Mouse (Mus musculus) forebrain, embryonic 13.5 days (tissue): ENCODE measurements around the gene Insyn1. TPM values are rescaled to one million over a fixed set of nuclear protein-coding genes. Genes with fewer than 3 reads are reported as not detected.

ENCODE experiments used
- ATAC-seq: fragments of 200-750 bp; cut with Nextera tagmentation; 2 replicates; pipeline ENCODE4 v1.8.0; 2017
- H3K27ac ChIP-seq: fragments of 300-500 bp; sonication (generic); 2 replicates; pipeline ENCODE4 v1.5.1; 2015; ENCODE audit warnings: inconsistent platforms, mild to moderate bottlenecking, moderate library complexity
- H3K27me3 ChIP-seq: fragments of 300-500 bp; sonication (generic); 2 replicates; pipeline ENCODE4 v1.6.1; 2015; ENCODE audit warnings: mild to moderate bottlenecking, inconsistent platforms
- H3K36me3 ChIP-seq: fragments of 300-500 bp; sonication (generic); 2 replicates; pipeline ENCODE4 v1.6.1; 2015; ENCODE audit warnings: mild to moderate bottlenecking, inconsistent platforms; ENCODE audit not compliant: poor library complexity, severe bottlenecking
- H3K4me1 ChIP-seq: fragments of 300-500 bp; sonication (generic); 2 replicates; pipeline ENCODE4 v1.6.1; 2015; ENCODE audit warnings: inconsistent platforms
- H3K4me2 ChIP-seq: fragments of 300-500 bp; sonication (generic); 2 replicates; pipeline ENCODE4 v1.6.1; 2015; ENCODE audit warnings: inconsistent platforms, mild to moderate bottlenecking, moderate library complexity
- H3K4me3 ChIP-seq: fragments of 300-500 bp; sonication (generic); 2 replicates; pipeline ENCODE4 v1.5.1; 2015; ENCODE audit warnings: mild to moderate bottlenecking, inconsistent platforms
- H3K9ac ChIP-seq: fragments of 300-500 bp; sonication (generic); 2 replicates; pipeline ENCODE4 v1.6.1; 2015; ENCODE audit warnings: mild to moderate bottlenecking, inconsistent platforms
- H3K9me3 ChIP-seq: fragments of 300-500 bp; sonication (generic); replicated peaks from 2 replicates; pipeline ENCODE4 v1.6.1; 2016; ENCODE audit warnings: inconsistent platforms
- WGBS: fragments of 180-500 bp; shearing (Covaris S2); methylation state at CpG from one replicate; pipeline ENCODE4 v1.1.7; 2015; 5-methylcytosine and 5-hydroxymethylcytosine counted together
- polyA plus RNA-seq: library from polyadenylated mRNA; unstranded; fragments of >200 nt; fragmentation: Nextera tagmentation; extraction: Ambion mirVana; gene quantifications from 2 replicates; pipeline ENCODE4 v1.2.1, GENCODE M21; 2015

Insyn1 gene
- polyA plus RNA-seq, 1 experiment from 2014 or later = 2.8 TPM

DNA sequence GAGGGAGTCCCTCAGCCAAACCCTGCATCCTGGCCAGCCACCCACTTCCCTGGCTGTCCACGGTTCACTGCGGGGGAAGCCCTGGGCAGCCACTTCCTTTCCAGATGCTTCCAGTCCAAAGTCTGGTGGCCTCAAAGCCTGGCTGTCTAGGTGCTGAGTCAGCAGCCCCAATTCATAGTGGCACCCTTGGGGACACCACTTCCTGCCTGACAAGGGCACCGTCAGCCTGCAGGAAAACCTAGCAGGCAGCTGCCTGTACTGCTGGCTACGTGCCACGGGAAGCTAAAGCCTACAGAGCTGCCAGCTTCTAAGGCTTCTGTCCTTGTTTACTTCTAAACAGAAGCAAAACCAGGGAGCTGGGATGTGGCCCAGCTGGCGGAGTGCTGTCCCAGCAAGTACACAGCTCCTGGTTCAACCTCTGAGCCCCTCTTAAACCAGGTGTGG, 53.5 kb downstream of the Insyn1 start:
- ATAC-seq = peak; percentile 25; the same call in 1 of the 2 replicates
- H3K27me3 ChIP-seq = no peaks in the 10 kb centered on the region
- peaks cover 27% of the 10 kb centered on the region for H3K4me1 ChIP-seq
- H3K9ac ChIP-seq = 0 out of 2 replicates have a peak overlapping the region, but pooled peaks have one; percentile 7
- H3K36me3 ChIP-seq = peaks cover 25% of the 10 kb centered on the region
- no peak overlapping the region for H3K4me2 ChIP-seq
- WGBS = 70% methylated on average over 6 of the region's 6 CpGs
- no peaks in the 10 kb centered on the region; the same call in 1 of the 2 replicates for H3K9me3 ChIP-seq
- H3K4me3 ChIP-seq = no peak overlapping the region
- H3K27ac ChIP-seq = peak overlapping the region; percentile 74

DNA sequence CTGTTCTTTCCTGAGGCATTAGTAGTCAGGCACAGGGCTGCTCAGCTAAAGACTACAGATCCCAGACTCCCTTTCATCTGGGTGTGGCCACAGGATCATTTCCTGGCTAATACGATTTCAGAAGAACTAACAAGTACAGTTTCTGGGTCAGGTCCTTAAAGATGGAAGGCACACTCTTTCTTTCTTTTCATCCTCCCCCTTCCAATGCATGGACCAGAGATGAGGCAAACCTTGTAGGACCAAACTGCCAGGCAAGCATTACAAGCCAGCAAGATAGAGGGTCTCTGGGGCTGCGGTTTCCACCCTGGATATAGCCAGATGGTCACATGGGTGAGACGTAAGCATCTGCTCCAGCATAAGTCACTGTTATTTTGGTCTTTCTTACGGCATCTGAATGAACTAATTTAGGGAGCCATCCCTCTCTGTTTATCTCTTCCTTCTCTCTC, 56.5 kb downstream of the Insyn1 start:
- no peak overlapping the region for H3K4me3 ChIP-seq
- no peaks in the 10 kb centered on the region for H3K27me3 ChIP-seq
- H3K4me1 ChIP-seq = peaks cover 40% of the 10 kb centered on the region
- H3K9ac ChIP-seq = no peak overlapping the region
- 0 out of 2 replicates have a peak, but pooled peaks cover 6% of the 10 kb centered on the region for H3K36me3 ChIP-seq
- H3K9me3 ChIP-seq = no peaks in the 10 kb centered on the region
- ATAC-seq = no peak
- WGBS = 71% methylated on average over 4 of the region's 4 CpGs
- no peak overlapping the region for H3K27ac ChIP-seq
- peak overlapping the region; percentile 15; the same call in 1 of the 2 replicates for H3K4me2 ChIP-seq

DNA sequence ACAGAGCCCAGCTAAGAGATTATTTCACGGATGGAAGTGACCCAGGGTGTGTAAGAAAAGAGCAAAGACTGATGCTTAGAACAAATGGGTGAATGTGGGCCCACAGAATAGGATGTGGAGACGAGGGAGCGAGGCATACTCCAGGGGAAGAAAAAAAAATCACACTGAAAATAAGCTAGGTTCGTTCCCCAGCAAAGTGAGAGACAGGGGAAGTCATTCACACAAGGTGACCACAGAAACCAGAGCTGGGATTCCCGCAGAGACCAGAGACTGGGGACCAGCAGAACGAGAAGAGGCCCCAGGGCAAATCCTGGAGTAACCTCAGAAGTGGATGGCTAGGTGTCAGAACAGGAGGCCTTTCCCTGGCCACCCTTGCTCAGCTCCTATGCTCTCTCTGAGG, 57.0 kb downstream of the Insyn1 start:
- Histone ChIP-seq H3K27me3 (no peaks in the 10 kb centered on the region), H3K27ac (no peak overlapping the region)
- 68% methylated on average over 6 of the region's 6 CpGs for WGBS

DNA sequence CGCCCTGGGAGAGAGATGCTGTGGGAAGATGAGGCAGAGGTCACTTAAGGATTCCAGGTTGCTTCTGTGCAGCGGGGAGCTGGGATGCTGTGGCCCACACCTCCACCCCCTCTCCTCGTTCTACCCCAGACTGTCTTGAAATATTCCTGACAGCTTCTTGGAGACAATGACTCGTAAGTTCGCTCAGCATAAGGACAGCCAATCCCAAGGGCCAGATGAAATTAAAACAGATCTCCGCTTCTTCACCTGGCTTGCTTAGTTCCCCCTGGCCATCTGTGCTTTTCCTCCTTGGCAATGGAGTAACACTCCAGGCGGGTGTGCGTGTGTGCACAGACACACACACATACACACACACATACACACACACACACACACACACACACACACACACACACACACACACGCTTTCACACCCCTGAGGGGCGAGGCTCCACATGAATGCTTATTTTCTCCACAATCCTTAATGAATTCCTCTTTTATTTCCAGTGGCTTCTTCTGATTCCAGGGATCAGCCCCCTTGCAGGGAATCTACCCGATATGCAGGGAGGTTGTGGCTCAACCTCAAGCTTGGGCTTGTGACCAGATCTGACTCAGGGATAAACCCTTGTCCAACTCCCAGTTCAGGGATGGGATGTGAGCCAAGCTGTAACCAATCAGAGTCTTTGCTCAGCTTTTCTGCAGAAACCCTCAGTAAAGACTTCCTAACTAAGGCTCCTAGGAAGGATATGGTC, 58.4 kb downstream of the Insyn1 start:
- Histone ChIP-seq H3K36me3 (no peaks in the 10 kb centered on the region), H3K4me3 (no peak overlapping the region), H3K4me2 (no peak overlapping the region), H3K9me3 (no peaks in the 10 kb centered on the region), H3K27ac (peak overlapping the region; percentile 59), H3K27me3 (no peaks in the 10 kb centered on the region), H3K4me1 (peaks cover 42% of the 10 kb centered on the region), H3K9ac (no peak overlapping the region)
- peak; percentile 16; the same call in 1 of the 2 replicates for ATAC-seq
- WGBS = 73% methylated on average over 11 of the region's 11 CpGs

More for the DNA sequence above, 57.0 kb downstream of the Insyn1 start:
- no peak for ATAC-seq
- Histone ChIP-seq H3K4me3 (no peak overlapping the region), H3K36me3 (0 out of 2 replicates have a peak, but pooled peaks cover 2% of the 10 kb centered on the region), H3K9ac (no peak overlapping the region), H3K9me3 (no peaks in the 10 kb centered on the region), H3K4me2 (no peak overlapping the region; the same call in 1 of the 2 replicates), H3K4me1 (peaks cover 40% of the 10 kb centered on the region)

DNA sequence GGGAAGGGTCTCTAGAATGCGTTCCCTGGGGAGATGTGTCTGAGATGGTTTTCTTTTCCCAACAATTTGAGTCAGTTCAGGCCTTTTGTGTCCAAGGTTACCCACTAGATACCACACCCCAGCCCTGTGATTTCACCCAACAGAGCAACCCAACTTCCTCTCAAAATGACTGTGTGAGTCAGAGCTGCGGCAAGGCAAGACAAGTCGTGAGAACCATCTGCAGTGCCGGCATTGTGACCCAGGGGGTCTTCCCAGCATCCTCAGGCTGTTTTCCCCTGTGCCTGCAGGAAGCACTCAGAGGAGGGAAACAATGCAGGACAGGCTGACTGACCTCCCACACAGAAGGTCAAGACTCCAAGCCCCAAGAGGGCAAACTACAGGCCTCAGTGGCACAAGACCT, 60.5 kb downstream of the Insyn1 start:
- Histone ChIP-seq H3K4me1 (peaks cover 45% of the 10 kb centered on the region), H3K4me3 (no peak overlapping the region), H3K36me3 (no peaks in the 10 kb centered on the region), H3K9me3 (no peaks in the 10 kb centered on the region), H3K9ac (no peak overlapping the region), H3K4me2 (no peak overlapping the region), H3K27me3 (no peaks in the 10 kb centered on the region), H3K27ac (no peak overlapping the region)
- WGBS = 61% methylated on average over 4 of the region's 4 CpGs
- ATAC-seq = no peak

Other genes with a start within 250 kb of the Insyn1 start
- gene Pml, start 238.8 kb upstream of the Insyn1 start, polyA plus RNA-seq = 7.1 and 8.3 TPM in 2 replicates
- 71.6 and 77.9 TPM in 2 replicates for gene Stoml1, start 235.4 kb upstream of the Insyn1 start, polyA plus RNA-seq
- 5.0 and 5.8 TPM in 2 replicates for gene Loxl1, start 175.4 kb upstream of the Insyn1 start, polyA plus RNA-seq
- not detected in 2 replicates for gene Tbc1d21, start 118.1 kb upstream of the Insyn1 start, polyA plus RNA-seq
- 23.0 and 28.3 TPM in 2 replicates for gene Cd276, start 66.8 kb downstream of the Insyn1 start, polyA plus RNA-seq
- gene Nptn, start 93.6 kb downstream of the Insyn1 start, polyA plus RNA-seq = 79.8 and 98.9 TPM in 2 replicates